Mouse (Mus musculus): Measurements from ENCODE around the gene Tmprss9. TPM values are rescaled to one million over a fixed set of nuclear protein-coding genes. Genes with fewer than 3 reads are reported as not detected.

Tmprss9 gene
- polyA plus RNA-seq, 1 experiment from 2014 or later, result 0.08 TPM

MicroRNA genes within 50 kb of the gene (microRNA counts, 519-probe panel; counts per million panel counts)
- microRNA mmu-miR-1982, result not detected

Small RNA genes within 50 kb of the gene (microRNA-seq; reads per million reads assigned to microRNA genes)
- gene Mir1982, result 1.9 reads per million

Other genes starting within 250 kb of the Tmprss9 start
- gene Csnk1g2, start 249.0 kb upstream of the Tmprss9 start, polyA plus RNA-seq (2016; fragmentation: Nextera tagmentation; extraction: Ambion mirVana), result 239 and 260 TPM in 2 replicates
- gene Btbd2, start 214.8 kb upstream of the Tmprss9 start, polyA plus RNA-seq (2016; fragmentation: Nextera tagmentation; extraction: Ambion mirVana), result 95.8 and 102 TPM in 2 replicates
- gene Mknk2, start 193.7 kb upstream of the Tmprss9 start, polyA plus RNA-seq (2016; fragmentation: Nextera tagmentation; extraction: Ambion mirVana), result 122 and 124 TPM in 2 replicates
- gene Mob3a, start 169.9 kb upstream of the Tmprss9 start, polyA plus RNA-seq (2016; fragmentation: Nextera tagmentation; extraction: Ambion mirVana), result 51.1 and 51.7 TPM in 2 replicates
- gene Izumo4, start 169.7 kb upstream of the Tmprss9 start, polyA plus RNA-seq (2016; fragmentation: Nextera tagmentation; extraction: Ambion mirVana), result 12.5 and 16.5 TPM in 2 replicates
- 73.8 and 76.8 TPM in 2 replicates for gene Ap3d1, start 129.6 kb upstream of the Tmprss9 start, polyA plus RNA-seq (2016; fragmentation: Nextera tagmentation; extraction: Ambion mirVana)
- gene Dot1l, start 116.6 kb upstream of the Tmprss9 start, polyA plus RNA-seq (2016; fragmentation: Nextera tagmentation; extraction: Ambion mirVana), result 21.8 and 22.8 TPM in 2 replicates
- 63.0 and 72.8 TPM in 2 replicates for gene Sf3a2, start 73.7 kb upstream of the Tmprss9 start, polyA plus RNA-seq (2016; fragmentation: Nextera tagmentation; extraction: Ambion mirVana)
- gene Plekhj1, start 73.2 kb upstream of the Tmprss9 start, polyA plus RNA-seq (2016; fragmentation: Nextera tagmentation; extraction: Ambion mirVana), result 132 and 144 TPM in 2 replicates
- not detected in 2 replicates for gene Amh, start 66.6 kb upstream of the Tmprss9 start, polyA plus RNA-seq (2016; fragmentation: Nextera tagmentation; extraction: Ambion mirVana)
- gene Jsrp1, start 58.4 kb upstream of the Tmprss9 start, polyA plus RNA-seq (2016; fragmentation: Nextera tagmentation; extraction: Ambion mirVana), result 1.6 and 1.7 TPM in 2 replicates
- 1,783 and 1,832 TPM in 2 replicates for gene Oaz1, start 45.2 kb upstream of the Tmprss9 start, polyA plus RNA-seq (2016; fragmentation: Nextera tagmentation; extraction: Ambion mirVana)
- 0.79 and 0.87 TPM in 2 replicates for gene Lingo3, start 27.8 kb upstream of the Tmprss9 start, polyA plus RNA-seq (2016; fragmentation: Nextera tagmentation; extraction: Ambion mirVana)
- 344 and 378 TPM in 2 replicates for gene Lsm7, start 16.6 kb upstream of the Tmprss9 start, polyA plus RNA-seq (2016; fragmentation: Nextera tagmentation; extraction: Ambion mirVana)
- gene Sppl2b, start 16.6 kb upstream of the Tmprss9 start, polyA plus RNA-seq (2016; fragmentation: Nextera tagmentation; extraction: Ambion mirVana), result 43.7 and 50.3 TPM in 2 replicates
- 318 and 327 TPM in 2 replicates for gene Timm13, start 29.1 kb downstream of the Tmprss9 start, polyA plus RNA-seq (2016; fragmentation: Nextera tagmentation; extraction: Ambion mirVana)
- 74.8 and 75.2 TPM in 2 replicates for gene Lmnb2, start 46.4 kb downstream of the Tmprss9 start, polyA plus RNA-seq (2016; fragmentation: Nextera tagmentation; extraction: Ambion mirVana)
- gene Gadd45b, start 58.2 kb downstream of the Tmprss9 start, polyA plus RNA-seq (2016; fragmentation: Nextera tagmentation; extraction: Ambion mirVana), result 19.4 and 20.6 TPM in 2 replicates
- 6.2 and 6.4 TPM in 2 replicates for gene Gng7, start 143.1 kb downstream of the Tmprss9 start, polyA plus RNA-seq (2016; fragmentation: Nextera tagmentation; extraction: Ambion mirVana)
- gene Diras1, start 153.8 kb downstream of the Tmprss9 start, polyA plus RNA-seq (2016; fragmentation: Nextera tagmentation; extraction: Ambion mirVana), result 0.33 TPM in 1 of 2 replicates, not detected in the other
- gene Slc39a3, start 165.6 kb downstream of the Tmprss9 start, polyA plus RNA-seq (2016; fragmentation: Nextera tagmentation; extraction: Ambion mirVana), result 17.0 and 17.6 TPM in 2 replicates
- 225 and 235 TPM in 2 replicates for gene Sgta, start 188.3 kb downstream of the Tmprss9 start, polyA plus RNA-seq (2016; fragmentation: Nextera tagmentation; extraction: Ambion mirVana)
- gene Thop1, start 198.2 kb downstream of the Tmprss9 start, polyA plus RNA-seq (2016; fragmentation: Nextera tagmentation; extraction: Ambion mirVana), result 68.1 and 68.3 TPM in 2 replicates
- gene Creb3l3, start 227.0 kb downstream of the Tmprss9 start, polyA plus RNA-seq (2016; fragmentation: Nextera tagmentation; extraction: Ambion mirVana), result 0.45 and 0.61 TPM in 2 replicates
- gene Map2k2, start 234.1 kb downstream of the Tmprss9 start, polyA plus RNA-seq (2016; fragmentation: Nextera tagmentation; extraction: Ambion mirVana), result 220 and 229 TPM in 2 replicates